Mouse (Mus musculus) G1E-ER4 (cell line): ENCODE measurements around the gene Fam98c. TPM values are rescaled to one million over a fixed set of nuclear protein-coding genes. Genes with fewer than 3 reads are reported as not detected.

Source experiments
- GATA1 ChIP-seq: IDR thresholded peaks from one replicate; pipeline ENCODE4 v1.8.0; 2012; ENCODE audit warnings: low read length, inconsistent platforms
- polyA plus RNA-seq: library from polyadenylated mRNA; stranded (reverse); fragments of >175 nt; gene quantifications from 2 replicates; pipeline ENCODE4 v1.2.3, GENCODE M21; 2012

Fam98c gene
- polyA plus RNA-seq, 1 experiment, result 75.9 TPM

DNA sequence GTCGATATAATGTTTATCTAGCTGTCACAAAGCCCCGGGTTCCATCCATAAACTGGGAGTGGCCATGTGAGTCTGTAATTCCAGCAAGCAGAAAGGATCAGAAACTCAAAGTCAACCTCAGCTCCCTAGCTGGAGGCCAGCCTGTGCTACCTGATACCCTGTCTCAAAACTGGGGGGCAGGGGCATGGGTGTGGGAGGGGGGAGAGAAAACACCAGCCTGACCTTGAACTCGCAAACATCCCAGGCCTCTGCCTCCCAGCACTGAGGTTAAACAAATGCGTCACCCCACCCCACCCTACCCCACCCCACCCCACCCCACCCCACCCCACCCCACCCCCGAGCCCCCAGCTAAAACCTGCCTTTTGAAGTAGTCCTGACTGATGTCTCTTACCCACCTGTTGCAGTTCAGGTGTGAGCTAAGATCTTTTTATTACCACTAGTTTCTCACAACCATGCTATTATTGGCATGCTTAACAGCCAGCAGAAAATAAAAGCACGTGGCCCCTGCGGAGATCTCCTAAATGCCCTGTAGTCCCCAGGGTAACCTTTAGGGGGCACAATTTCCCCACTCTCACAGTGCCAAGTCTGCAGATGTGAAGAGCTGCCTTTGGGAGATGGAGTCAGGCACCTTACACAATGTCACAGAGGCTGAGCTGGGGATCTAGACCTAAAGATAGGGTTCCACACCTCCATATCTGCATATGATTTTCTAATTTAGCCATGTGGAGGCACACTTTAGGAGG, 29.7 kb downstream of the Fam98c start:
- no peak for TF ChIP-seq GATA1

DNA sequence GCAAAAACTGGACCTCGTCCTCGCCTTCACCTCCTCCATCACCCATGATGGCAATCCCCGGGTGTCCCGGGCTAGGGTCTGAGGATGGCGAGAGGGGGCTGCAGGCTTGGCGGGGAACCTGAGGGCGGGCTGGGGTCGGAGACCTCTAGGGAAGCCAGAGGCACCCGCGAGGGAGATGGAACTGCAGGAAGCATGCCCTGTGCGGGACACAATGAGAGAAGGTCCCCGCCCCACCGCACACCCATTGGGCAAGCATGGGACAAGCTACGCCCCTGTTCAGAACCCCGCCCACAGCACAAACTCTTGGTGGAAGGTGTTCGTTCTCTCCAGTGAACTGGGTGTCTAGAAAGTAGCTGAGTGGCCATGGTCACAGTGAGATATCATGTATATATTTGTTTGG, 31.1 kb downstream of the Fam98c start, which contains the start of gene Ryr1:
Gene Ryr1 (minus strand): TSS at position 210 of the 400 bp plus-strand sequence.
- no peak for TF ChIP-seq GATA1

DNA sequence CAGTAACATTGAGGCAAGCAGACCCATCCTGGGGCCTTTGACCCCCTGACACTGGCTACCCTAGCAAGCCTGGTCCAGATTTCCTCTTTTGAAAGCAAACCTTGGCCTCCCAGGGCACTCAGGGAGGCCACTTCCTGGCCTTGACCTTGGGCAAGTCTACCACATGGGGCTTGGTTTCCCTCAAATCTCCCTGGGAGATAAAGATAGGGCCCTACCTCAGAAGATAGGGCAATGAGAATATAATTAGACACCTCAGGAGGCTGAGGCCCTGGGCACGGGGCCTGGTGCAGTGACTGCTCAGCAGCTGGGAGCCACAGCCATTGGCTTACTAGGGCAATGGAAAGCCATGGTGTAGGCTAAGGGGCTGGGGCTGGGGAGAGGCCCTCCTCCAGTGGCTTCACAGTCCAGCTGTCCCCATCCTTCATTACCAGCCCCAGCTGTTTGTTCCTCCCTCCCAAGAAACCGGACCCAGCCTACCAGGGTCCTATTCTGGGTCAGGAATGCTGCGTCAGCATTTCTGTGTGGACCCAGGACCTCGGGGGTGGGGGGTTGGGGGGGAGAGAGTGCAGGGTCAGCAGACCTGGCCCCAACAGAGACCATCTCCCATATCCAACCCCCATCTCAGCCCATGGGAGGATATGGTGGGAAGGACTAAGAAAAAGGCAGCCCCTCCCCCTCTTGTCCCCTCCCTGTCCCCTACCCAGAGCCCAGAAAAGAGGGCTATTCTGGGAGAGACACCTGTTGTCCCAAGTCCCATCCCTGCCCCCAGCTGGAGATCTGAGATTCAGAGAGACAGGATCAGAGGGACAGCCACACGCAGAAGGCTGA, 32.3 kb downstream of the Fam98c start:
- no peak for TF ChIP-seq GATA1

DNA sequence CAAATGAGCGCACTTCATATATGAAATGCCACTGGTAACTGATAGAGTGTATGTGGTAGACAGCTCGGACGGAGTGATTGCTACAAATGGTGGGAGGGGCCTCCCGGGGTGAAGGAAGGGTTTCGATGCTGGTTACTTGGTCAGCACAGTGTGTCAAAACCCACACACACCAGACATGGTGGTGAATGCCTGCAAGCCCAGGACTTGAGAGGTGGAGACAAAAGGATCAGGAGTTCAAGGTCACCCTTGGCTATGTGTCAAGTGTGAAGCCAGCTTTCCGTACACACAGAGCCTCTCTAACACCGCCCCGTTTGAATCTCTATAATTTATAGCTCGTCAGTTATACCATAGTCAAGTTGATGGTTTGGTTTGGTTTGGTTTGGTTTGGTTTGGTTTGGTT, 33.2 kb downstream of the Fam98c start:
- no peak for TF ChIP-seq GATA1

DNA sequence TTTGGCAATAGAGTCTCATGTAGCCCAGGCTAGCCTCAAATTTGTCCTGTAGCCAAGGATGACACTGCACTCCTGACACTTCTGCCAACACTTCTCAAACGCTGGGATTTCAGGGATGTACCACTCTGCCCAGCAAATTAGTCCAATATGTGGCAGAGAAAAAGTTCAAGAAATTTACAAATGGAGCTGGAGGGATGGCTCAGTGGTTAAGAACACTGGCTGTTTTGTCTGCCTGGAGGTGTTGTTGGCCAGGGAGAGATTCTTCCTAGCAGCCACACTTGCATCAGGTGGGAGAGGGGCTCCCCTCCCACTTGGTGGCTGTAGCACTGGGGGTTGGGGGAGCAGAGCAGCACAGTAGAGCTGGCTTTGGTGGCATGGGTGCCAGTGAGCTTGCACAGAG, 36.5 kb downstream of the Fam98c start:
- TF ChIP-seq GATA1, result no peak

DNA sequence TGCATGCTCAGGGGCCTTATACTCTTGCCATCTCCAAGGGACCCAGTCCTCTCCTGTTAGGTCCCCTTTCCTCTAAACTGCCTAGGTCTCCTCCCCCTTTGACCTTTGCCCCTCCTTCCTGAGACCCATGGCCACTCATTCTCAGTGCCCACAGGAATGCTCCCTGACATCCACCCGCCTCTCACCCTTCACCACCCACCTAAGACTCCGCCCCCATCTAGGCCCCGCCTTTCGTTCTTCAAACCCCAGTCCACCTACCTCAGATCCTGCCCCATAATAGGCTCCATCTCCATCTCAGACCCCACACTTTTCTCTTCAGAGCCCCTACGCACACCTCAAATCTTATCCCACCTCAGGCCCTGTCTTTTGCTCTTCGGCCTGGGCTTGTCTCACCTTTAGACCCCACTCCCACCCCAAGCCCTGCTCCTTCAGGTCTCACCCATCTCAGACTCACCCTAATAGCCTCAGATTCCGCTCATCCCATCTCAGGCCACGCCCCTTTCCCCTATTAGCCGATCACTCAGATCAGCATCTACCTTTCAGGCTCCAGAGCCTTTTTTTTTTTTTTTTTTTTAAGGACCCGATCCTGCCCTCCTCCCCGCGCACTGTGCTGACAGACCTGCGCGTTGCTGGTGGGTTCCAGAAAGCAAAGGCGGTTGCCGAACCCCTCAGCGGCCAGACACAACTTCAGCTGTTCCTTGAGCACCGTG, 37.7 kb downstream of the Fam98c start:
- TF ChIP-seq GATA1, result no peak

DNA sequence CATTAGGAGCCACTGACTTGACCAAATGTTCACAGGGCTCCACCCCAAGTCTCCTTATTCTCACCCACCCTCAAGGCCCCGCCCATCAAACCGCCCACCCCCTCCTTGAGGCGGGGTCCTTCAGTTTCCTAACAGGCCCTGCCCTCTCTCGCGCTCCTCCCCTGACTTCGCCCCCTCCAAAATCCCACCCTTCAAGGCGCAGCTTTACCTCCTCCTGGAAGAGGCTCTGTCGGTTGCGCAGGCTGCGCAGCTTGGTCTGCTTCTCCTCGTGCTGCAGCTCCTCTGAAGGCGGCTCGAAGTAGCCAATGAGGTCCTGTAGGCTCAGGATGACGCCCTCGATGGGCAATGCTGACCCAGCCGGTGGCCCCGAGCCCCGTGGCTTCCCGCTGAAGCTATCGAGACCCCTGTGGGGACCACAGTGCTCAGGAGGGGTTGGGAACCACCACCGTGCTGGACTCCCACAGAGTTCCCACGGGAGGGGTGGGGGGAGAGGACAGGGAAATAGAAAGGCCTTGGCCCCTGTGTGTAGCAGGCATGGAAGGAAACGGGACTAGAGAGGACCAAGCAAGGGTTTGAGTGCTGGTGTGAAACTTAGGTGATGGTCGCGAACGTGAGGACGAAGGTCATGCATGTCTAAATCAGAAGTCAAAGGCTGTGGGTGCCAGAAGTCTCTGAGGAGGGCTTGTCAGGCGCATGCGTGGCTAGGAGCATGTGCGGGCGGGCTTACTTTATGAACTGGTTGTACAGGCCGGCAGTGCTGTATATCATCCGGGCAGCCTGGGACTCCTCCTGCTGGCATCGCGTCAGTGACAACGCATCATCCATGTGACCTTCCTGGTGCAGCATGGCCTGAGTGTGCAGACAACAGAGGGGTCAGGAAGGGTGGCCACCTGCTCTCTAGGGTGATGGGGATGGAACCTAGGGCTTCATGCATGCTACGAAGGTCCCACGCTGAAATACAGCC, 46.8 kb downstream of the Fam98c start:
- no peak for TF ChIP-seq GATA1

Other genes with a start within 250 kb of the Fam98c start
- gene Actn4, start 193.9 kb downstream of the Fam98c start, polyA plus RNA-seq, result 421 and 451 TPM in 2 replicates
- 100 and 388 TPM in 2 replicates for gene Eif3k, start 174.4 kb downstream of the Fam98c start, polyA plus RNA-seq
- gene Map4k1, start 174.2 kb downstream of the Fam98c start, polyA plus RNA-seq, result 90.7 and 110 TPM in 2 replicates
- gene Ryr1, start 31.1 kb downstream of the Fam98c start, polyA plus RNA-seq, result 0.02 TPM in 1 of 2 replicates, not detected in the other
- 1.8 and 1.9 TPM in 2 replicates for gene Rasgrp4, start 21.4 kb downstream of the Fam98c start, polyA plus RNA-seq
- 0.17 and 0.27 TPM in 2 replicates for gene Ggn, start 14.0 kb upstream of the Fam98c start, polyA plus RNA-seq
- gene Spred3, start 14.2 kb upstream of the Fam98c start, polyA plus RNA-seq, result 0.72 and 1.1 TPM in 2 replicates
- 131 and 197 TPM in 2 replicates for gene Psmd8, start 24.5 kb upstream of the Fam98c start, polyA plus RNA-seq
- gene Catsperg1, start 57.8 kb upstream of the Fam98c start, polyA plus RNA-seq, result not detected in 2 replicates
- gene Kcnk6, start 76.3 kb upstream of the Fam98c start, polyA plus RNA-seq, result not detected in 2 replicates
- gene Yif1b, start 82.1 kb upstream of the Fam98c start, polyA plus RNA-seq, result 342 and 349 TPM in 2 replicates
- gene 2200002D01Rik, start 92.2 kb upstream of the Fam98c start, polyA plus RNA-seq, result 0.05 TPM in 1 of 2 replicates, not detected in the other
- 86.4 and 112 TPM in 2 replicates for gene Spint2, start 125.7 kb upstream of the Fam98c start, polyA plus RNA-seq
- 0.18 and 0.19 TPM in 2 replicates for gene Ppp1r14a, start 133.1 kb upstream of the Fam98c start, polyA plus RNA-seq
- gene Dpf1, start 147.7 kb upstream of the Fam98c start, polyA plus RNA-seq, result 65.2 and 76.7 TPM in 2 replicates